Mouse (Mus musculus): ENCODE measurements at regions not wholly inside any gene's neighbourhood (a gene's known extent, or its start where the extent isn't known, plus 50 kb on each side); places are given as distances from the start of the nearest gene placed in this dataset.

DNA sequence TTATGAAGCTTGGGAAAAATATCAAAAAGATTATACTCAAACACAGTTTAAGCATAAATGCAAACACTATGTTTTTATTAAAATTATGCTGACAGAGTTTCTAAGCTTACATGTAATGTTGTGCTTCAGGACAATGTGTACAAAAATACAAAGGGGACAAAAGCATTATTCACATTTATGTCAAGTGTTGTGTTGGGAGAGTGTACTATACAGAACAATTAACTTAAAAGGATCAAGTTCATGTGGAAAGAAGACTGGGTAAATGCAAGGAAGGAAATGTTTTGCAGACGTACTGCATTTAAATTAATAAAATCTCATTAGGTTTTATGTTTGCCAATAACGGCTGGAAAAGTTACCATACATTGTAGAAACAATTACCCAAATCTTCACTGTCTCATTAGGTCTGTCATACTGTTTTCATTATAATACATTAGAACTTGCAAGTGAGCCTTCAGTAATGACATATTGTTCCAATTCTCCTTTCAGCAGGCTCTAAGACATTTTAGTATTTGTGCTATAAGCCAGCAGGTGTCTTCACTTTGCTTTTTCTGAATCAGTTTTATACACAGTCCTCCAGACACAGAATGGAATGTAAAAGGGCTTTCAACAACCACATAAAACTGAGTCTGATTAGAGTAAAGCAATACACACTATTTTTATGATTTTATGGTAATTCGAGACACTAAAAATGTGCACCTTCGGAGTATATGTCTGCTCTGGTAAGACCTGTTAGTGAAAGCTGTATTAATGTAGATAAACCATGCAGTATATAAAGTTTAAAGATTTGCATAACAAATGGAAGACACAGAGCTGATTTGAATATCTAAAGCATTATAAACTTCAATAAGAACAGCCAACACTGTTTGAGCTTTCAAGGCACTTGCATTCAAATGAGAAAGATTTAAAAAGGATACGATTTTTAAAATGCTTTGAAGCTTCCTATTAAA, 567.7 kb upstream of the Klhl1 start:
- TF ChIP-seq CTCF (conservative IDR thresholded peaks at IDR 0.05; ENCODE audit: low read length): no peak
- no peak for TF ChIP-seq POU5F1 (IDR thresholded peaks at IDR 0.05; ENCODE audit: borderline replicate concordance, low read length)
- no peak for TF ChIP-seq NANOG (IDR thresholded peaks at IDR 0.05; ENCODE audit: borderline replicate concordance, low read length)
- Histone ChIP-seq H3K4me3 (replicated peaks; ENCODE audit: low read length) (no peak overlapping the region), H3K4me1 (replicated peaks; ENCODE audit: low read depth, low read length) (no peaks in the 10 kb centered on the region), H3K9me3 (ENCODE audit: low read length) (no peaks in the 10 kb centered on the region), H3K36me3 (ENCODE audit: insufficient read depth, low read length) (no peaks in the 10 kb centered on the region), H3K27me3 (ENCODE audit: insufficient read depth, low read length) (no peaks in the 10 kb centered on the region)

DNA sequence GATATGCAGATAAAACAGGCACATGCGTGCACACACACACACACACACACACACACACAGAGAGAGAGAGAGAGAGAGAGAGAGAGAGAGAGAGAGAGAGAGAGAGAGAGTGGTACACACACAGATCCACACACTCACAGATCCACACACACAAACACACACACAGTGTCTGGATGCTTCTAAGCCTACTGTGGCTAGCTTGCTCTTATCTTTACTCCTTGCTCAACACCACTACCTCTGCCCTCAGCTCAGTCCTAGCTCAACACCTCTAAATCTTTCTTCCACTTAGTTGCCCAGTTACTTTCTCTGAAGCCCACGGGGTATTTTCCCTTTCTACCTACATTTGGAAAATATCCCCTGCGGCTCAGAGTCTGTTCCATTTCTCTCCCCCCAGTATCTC, 555.9 kb upstream of the Klhl1 start:
- TF ChIP-seq NANOG (IDR thresholded peaks at IDR 0.05; ENCODE audit: borderline replicate concordance, low read length) (no peak), POU5F1 (IDR thresholded peaks at IDR 0.05; ENCODE audit: borderline replicate concordance, low read length) (no peak), CTCF (conservative IDR thresholded peaks at IDR 0.05; ENCODE audit: low read length) (no peak)
- Histone ChIP-seq H3K27me3 (ENCODE audit: insufficient read depth, low read length) (no peaks in the 10 kb centered on the region), H3K4me1 (replicated peaks; ENCODE audit: low read depth, low read length) (no peaks in the 10 kb centered on the region), H3K4me3 (replicated peaks; ENCODE audit: low read length) (no peak overlapping the region), H3K9me3 (ENCODE audit: low read length) (no peaks in the 10 kb centered on the region), H3K36me3 (ENCODE audit: insufficient read depth, low read length) (no peaks in the 10 kb centered on the region)

DNA sequence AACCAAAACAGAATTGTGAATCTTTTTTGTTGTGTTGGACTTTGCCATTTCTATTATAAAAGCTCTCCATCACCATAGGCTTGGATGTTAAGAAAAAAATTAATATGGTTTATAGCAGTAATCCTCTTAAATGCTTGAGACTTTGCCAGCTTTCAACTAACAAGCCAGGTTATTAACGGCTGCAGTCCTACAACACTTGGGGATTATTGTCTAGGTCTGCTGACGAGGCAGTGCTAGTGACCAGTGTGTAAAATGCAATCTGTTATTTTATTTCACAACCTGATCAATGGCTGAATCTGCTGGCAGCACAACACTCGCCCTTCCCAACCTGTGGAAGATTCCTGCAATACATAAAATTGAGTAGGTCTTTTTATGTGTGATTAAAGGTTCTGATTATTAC, 549.9 kb upstream of the Klhl1 start:
- H3K27me3 ChIP-seq (ENCODE audit: insufficient read depth, low read length): no peaks in the 10 kb centered on the region
- H3K9me3 ChIP-seq (ENCODE audit: low read length): no peaks in the 10 kb centered on the region
- H3K36me3 ChIP-seq (ENCODE audit: insufficient read depth, low read length): no peaks in the 10 kb centered on the region
- H3K4me1 ChIP-seq (replicated peaks; ENCODE audit: low read depth, low read length): no peaks in the 10 kb centered on the region
- H3K4me3 ChIP-seq (replicated peaks; ENCODE audit: low read length): no peak overlapping the region
- no peak for TF ChIP-seq POU5F1 (IDR thresholded peaks at IDR 0.05; ENCODE audit: borderline replicate concordance, low read length)
- no peak for TF ChIP-seq CTCF (conservative IDR thresholded peaks at IDR 0.05; ENCODE audit: low read length)
- no peak for TF ChIP-seq NANOG (IDR thresholded peaks at IDR 0.05; ENCODE audit: borderline replicate concordance, low read length)

DNA sequence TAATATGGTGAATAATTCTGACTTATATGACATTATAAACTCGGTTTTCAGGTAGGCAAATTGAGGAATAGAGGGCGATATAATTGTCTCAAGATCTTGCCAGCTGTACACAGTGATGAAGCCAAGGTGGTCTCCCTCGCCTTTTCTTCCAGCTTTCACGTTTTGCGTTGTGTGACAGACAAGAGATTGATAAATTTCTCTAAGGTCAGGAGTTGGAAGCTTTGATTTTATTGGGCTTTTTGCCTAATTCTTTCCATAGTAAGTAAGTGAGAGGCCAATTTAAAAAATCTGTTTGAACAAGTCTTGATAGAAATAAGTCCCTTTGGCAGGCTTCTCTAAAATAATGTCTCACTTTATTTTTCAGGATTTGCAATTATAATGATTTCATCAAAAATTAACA, 549.4 kb upstream of the Klhl1 start:
- Histone ChIP-seq H3K27me3 (ENCODE audit: insufficient read depth, low read length) (no peaks in the 10 kb centered on the region), H3K4me3 (replicated peaks; ENCODE audit: low read length) (no peak overlapping the region), H3K36me3 (ENCODE audit: insufficient read depth, low read length) (no peaks in the 10 kb centered on the region), H3K9me3 (ENCODE audit: low read length) (no peaks in the 10 kb centered on the region), H3K4me1 (replicated peaks; ENCODE audit: low read depth, low read length) (no peaks in the 10 kb centered on the region)
- TF ChIP-seq CTCF (conservative IDR thresholded peaks at IDR 0.05; ENCODE audit: low read length) (no peak), POU5F1 (IDR thresholded peaks at IDR 0.05; ENCODE audit: borderline replicate concordance, low read length) (no peak), NANOG (IDR thresholded peaks at IDR 0.05; ENCODE audit: borderline replicate concordance, low read length) (no peak)

- Histone ChIP-seq H3K4me1 (replicated peaks; ENCODE audit: low read depth, low read length) (no peaks in the 10 kb centered on the region), H3K27me3 (ENCODE audit: insufficient read depth, low read length) (no peaks in the 10 kb centered on the region), H3K4me3 (replicated peaks; ENCODE audit: low read length) (no peak overlapping the region), H3K36me3 (ENCODE audit: insufficient read depth, low read length) (no peaks in the 10 kb centered on the region), H3K9me3 (ENCODE audit: low read length) (no peaks in the 10 kb centered on the region)
- TF ChIP-seq POU5F1 (IDR thresholded peaks at IDR 0.05; ENCODE audit: borderline replicate concordance, low read length) (no peak), CTCF (conservative IDR thresholded peaks at IDR 0.05; ENCODE audit: low read length) (no peak), NANOG (IDR thresholded peaks at IDR 0.05; ENCODE audit: borderline replicate concordance, low read length) (no peak)
Observed at GRCm38 (mm10) chr14:97045321-97045720, 526.4 kb upstream of the Klhl1 start.

DNA sequence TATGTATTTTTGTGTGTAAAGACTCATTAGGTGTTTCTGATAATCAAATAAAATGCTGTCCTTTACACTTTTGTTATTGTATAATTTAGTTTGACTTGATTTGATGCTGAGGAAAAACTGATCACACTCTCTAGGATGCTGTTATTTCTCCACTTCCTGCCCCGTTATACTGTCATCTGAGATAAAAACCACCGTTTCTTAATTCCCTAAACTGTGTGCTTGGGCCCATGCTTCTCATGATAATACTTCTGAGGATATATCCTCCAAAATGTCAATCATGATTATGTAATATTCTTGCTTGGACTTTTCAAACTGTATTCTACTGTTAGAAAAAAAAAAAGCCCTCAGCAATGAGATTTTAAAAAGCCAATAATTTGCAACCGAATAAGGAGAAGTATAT, 520.9 kb upstream of the Klhl1 start:
- Histone ChIP-seq H3K4me1 (replicated peaks; ENCODE audit: low read depth, low read length) (no peaks in the 10 kb centered on the region), H3K27me3 (ENCODE audit: insufficient read depth, low read length) (no peaks in the 10 kb centered on the region), H3K4me3 (replicated peaks; ENCODE audit: low read length) (no peak overlapping the region), H3K36me3 (ENCODE audit: insufficient read depth, low read length) (no peaks in the 10 kb centered on the region), H3K9me3 (ENCODE audit: low read length) (no peaks in the 10 kb centered on the region)
- TF ChIP-seq POU5F1 (IDR thresholded peaks at IDR 0.05; ENCODE audit: borderline replicate concordance, low read length): no peak
- no peak for TF ChIP-seq NANOG (IDR thresholded peaks at IDR 0.05; ENCODE audit: borderline replicate concordance, low read length)
- TF ChIP-seq CTCF (conservative IDR thresholded peaks at IDR 0.05; ENCODE audit: low read length): no peak

DNA sequence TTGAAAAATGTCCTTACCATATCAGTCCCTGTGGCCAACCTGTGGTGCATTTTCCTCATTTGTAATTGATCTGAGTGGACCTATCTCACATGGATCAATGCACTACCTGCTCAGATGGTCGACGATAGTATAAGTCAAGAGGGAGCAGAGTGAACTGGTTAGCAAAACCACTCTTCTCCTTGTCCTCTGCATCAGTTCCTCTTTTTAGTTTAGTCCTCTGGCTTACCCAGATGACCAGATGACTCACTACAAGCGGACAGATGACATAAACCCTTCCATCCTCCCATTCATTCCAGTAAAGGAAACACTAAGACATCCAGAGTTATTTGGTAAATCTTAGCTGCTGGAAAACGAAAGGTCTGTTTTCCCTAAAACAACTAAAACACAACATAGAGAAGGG, 509.6 kb upstream of the Klhl1 start:
- Histone ChIP-seq H3K9me3 (ENCODE audit: low read length) (no peaks in the 10 kb centered on the region), H3K36me3 (ENCODE audit: insufficient read depth, low read length) (no peaks in the 10 kb centered on the region), H3K27me3 (ENCODE audit: insufficient read depth, low read length) (no peaks in the 10 kb centered on the region), H3K4me3 (replicated peaks; ENCODE audit: low read length) (no peak overlapping the region), H3K4me1 (replicated peaks; ENCODE audit: low read depth, low read length) (no peaks in the 10 kb centered on the region)
- TF ChIP-seq CTCF (conservative IDR thresholded peaks at IDR 0.05; ENCODE audit: low read length) (no peak), NANOG (IDR thresholded peaks at IDR 0.05; ENCODE audit: borderline replicate concordance, low read length) (no peak), POU5F1 (IDR thresholded peaks at IDR 0.05; ENCODE audit: borderline replicate concordance, low read length) (no peak)

DNA sequence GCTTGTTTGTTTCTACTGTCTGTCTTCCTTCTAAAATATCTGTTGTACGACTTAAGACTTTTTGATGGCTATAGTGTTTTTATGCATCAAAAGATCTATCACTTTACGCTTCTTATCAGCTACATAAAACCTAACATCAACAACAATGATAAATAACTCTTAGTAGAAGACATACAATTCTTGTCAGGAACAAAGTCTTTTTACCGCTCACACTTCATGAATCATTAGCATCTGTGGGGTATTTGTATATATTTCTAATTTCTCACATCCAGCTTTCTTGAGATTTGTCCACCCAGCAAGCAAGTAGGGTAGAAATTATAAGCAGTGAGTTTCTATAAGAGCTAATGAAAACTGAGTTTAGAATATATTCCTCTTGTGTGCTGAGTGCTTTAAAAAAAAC, 487.4 kb upstream of the Klhl1 start:
- Histone ChIP-seq H3K9me3 (ENCODE audit: low read length) (no peaks in the 10 kb centered on the region), H3K27me3 (ENCODE audit: insufficient read depth, low read length) (no peaks in the 10 kb centered on the region), H3K36me3 (ENCODE audit: insufficient read depth, low read length) (no peaks in the 10 kb centered on the region), H3K4me3 (replicated peaks; ENCODE audit: low read length) (no peak overlapping the region), H3K4me1 (replicated peaks; ENCODE audit: low read depth, low read length) (no peaks in the 10 kb centered on the region)
- TF ChIP-seq POU5F1 (IDR thresholded peaks at IDR 0.05; ENCODE audit: borderline replicate concordance, low read length): no peak
- no peak for TF ChIP-seq CTCF (conservative IDR thresholded peaks at IDR 0.05; ENCODE audit: low read length)
- TF ChIP-seq NANOG (IDR thresholded peaks at IDR 0.05; ENCODE audit: borderline replicate concordance, low read length): no peak

Data from E14TG2a.4 (cell line).